Mouse (Mus musculus) olfactory bulb, adult 2 months (tissue): ENCODE results near the gene Gfra1. TPM values are rescaled to one million over a fixed set of nuclear protein-coding genes. Genes with fewer than 3 reads are reported as not detected.
A peak's percentile ranks its signal among the peaks of the same experiment; 100 is the strongest.

Source experiments
- H3K27ac ChIP-seq: fragments of 200-500 bp; 2 replicates; pipeline ENCODE4 v1.5.1; 2012; ENCODE audit warnings: low read depth, low read length; ENCODE audit not compliant: insufficient read depth
- H3K4me1 ChIP-seq: fragments of 200-500 bp; 2 replicates; pipeline ENCODE4 v1.6.1; 2012; ENCODE audit warnings: low read length; ENCODE audit not compliant: control insufficient read depth, insufficient read depth
- H3K4me3 ChIP-seq: fragments of 200-500 bp; 2 replicates; pipeline ENCODE4 v1.5.1; 2012; ENCODE audit warnings: mild to moderate bottlenecking, low read depth, low read length, moderate library complexity; ENCODE audit not compliant: insufficient read depth
- CTCF ChIP-seq: fragments of 200-500 bp; IDR thresholded peaks from 2 replicates; pipeline ENCODE4 v1.5.1; 2012; ENCODE audit warnings: low read depth, mild to moderate bottlenecking, low read length, moderate library complexity; ENCODE audit not compliant: insufficient read depth
- POLR2A ChIP-seq: fragments of 200-500 bp; IDR thresholded peaks from 2 replicates; pipeline ENCODE4 v1.6.1; 2012; ENCODE audit warnings: mild to moderate bottlenecking, low read depth, low read length, moderate library complexity; ENCODE audit not compliant: insufficient read depth
- WGBS: fragments of 180-500 bp; shearing (Covaris S2); methylation state at CpG from one replicate; pipeline ENCODE4 v1.1.7; 2018; 5-methylcytosine and 5-hydroxymethylcytosine counted together
- polyA plus RNA-seq: library from polyadenylated mRNA; stranded (reverse); fragments of >200 nt; gene quantifications from 2 replicates; pipeline ENCODE4 v1.2.4, GENCODE M21; 2012; ENCODE audit warnings: low replicate concordance; ENCODE audit not compliant: missing spikeins, insufficient read depth, insufficient read length

The Gfra1 gene
- not detected in 2 replicates for polyA plus RNA-seq

- H3K4me1 ChIP-seq = peaks cover 20% of the 10 kb centered on the region
- H3K4me3 ChIP-seq = peak within 1 kb of the TSS; percentile 44
- TF ChIP-seq POLR2A (no peak), CTCF (no peak)
- no peak within 1 kb of the TSS for H3K27ac ChIP-seq
- WGBS = under 1% methylated on average over 31 of the region's 31 CpGs
These were observed at the start of gene Gfra1 for GRCm38 (mm10) chr19:58455496-58456061. Gfra1 (minus strand) TSS chr19:58455909.

GRCm38 (mm10) chr19:58500049-58500448 is 44.3 kb upstream of the Gfra1 start:
- Histone ChIP-seq H3K4me1 (no peaks in the 10 kb centered on the region), H3K27ac (no peak overlapping the region), H3K4me3 (no peak overlapping the region)
- WGBS = 77% methylated on average over 2 of the region's 2 CpGs
- TF ChIP-seq POLR2A (no peak), CTCF (no peak)

GRCm38 (mm10) chr19:58499420-58499966 is 43.8 kb upstream of the Gfra1 start:
- Histone ChIP-seq H3K4me1 (no peaks in the 10 kb centered on the region), H3K4me3 (no peak overlapping the region), H3K27ac (no peak overlapping the region)
- WGBS = 68% methylated on average over 3 of the region's 3 CpGs
- TF ChIP-seq POLR2A = no peak
- no peak for TF ChIP-seq CTCF

GRCm38 (mm10) chr19:58497106-58497505 is 41.4 kb upstream of the Gfra1 start:
- no peak overlapping the region for H3K4me3 ChIP-seq
- TF ChIP-seq CTCF = no peak
- TF ChIP-seq POLR2A = no peak
- 60% methylated on average over 3 of the region's 3 CpGs for WGBS
- H3K27ac ChIP-seq = no peak overlapping the region
- H3K4me1 ChIP-seq = no peaks in the 10 kb centered on the region

- 42% methylated on average over 2 of the region's 2 CpGs for WGBS
- TF ChIP-seq CTCF (no peak), POLR2A (no peak)
- no peak overlapping the region for H3K4me3 ChIP-seq
- H3K27ac ChIP-seq = no peak overlapping the region
- no peaks in the 10 kb centered on the region for H3K4me1 ChIP-seq
These were observed 31.0 kb upstream of the Gfra1 start for GRCm38 (mm10) chr19:58486686-58487085.

- WGBS = 90% methylated on average over 9 of the region's 9 CpGs
- no peak overlapping the region for H3K27ac ChIP-seq
- no peak overlapping the region for H3K4me3 ChIP-seq
- no peaks in the 10 kb centered on the region for H3K4me1 ChIP-seq
- TF ChIP-seq POLR2A (no peak), CTCF (no peak)
These were observed 26.8 kb upstream of the Gfra1 start for GRCm38 (mm10) chr19:58482373-58482977.

- 94% methylated on average over 3 of the region's 3 CpGs for WGBS
- H3K4me3 ChIP-seq = no peak overlapping the region
- no peaks in the 10 kb centered on the region for H3K4me1 ChIP-seq
- TF ChIP-seq POLR2A = no peak
- TF ChIP-seq CTCF = no peak
- H3K27ac ChIP-seq = no peak overlapping the region
These were observed 18.5 kb upstream of the Gfra1 start for GRCm38 (mm10) chr19:58474251-58474650.

GRCm38 (mm10) chr19:58469421-58469820 is 13.7 kb upstream of the Gfra1 start:
- Histone ChIP-seq H3K4me1 (no peaks in the 10 kb centered on the region), H3K4me3 (no peak overlapping the region), H3K27ac (no peak overlapping the region)
- WGBS = 12% methylated on average over 12 of the region's 12 CpGs
- no peak for TF ChIP-seq POLR2A
- TF ChIP-seq CTCF = 0 out of 2 replicates have a peak, but pooled peaks have one; percentile 14

GRCm38 (mm10) chr19:58468331-58468730 is 12.6 kb upstream of the Gfra1 start:
- H3K4me1 ChIP-seq = no peaks in the 10 kb centered on the region
- H3K27ac ChIP-seq = no peak overlapping the region
- no peak for TF ChIP-seq POLR2A
- no peak for TF ChIP-seq CTCF
- H3K4me3 ChIP-seq = no peak overlapping the region
- 54% methylated on average over 2 of the region's 2 CpGs for WGBS
